Mouse (Mus musculus): ENCODE data around the gene Ptx3. TPM values are rescaled to one million over a fixed set of nuclear protein-coding genes. Genes with fewer than 3 reads are reported as not detected.
"Not testable (repeated sequence)": the region's sequence is repeated elsewhere in the genome, so short reads cannot be mapped to it uniquely, and the experiment has no call there.

The Ptx3 gene
- polyA plus RNA-seq, 1 experiment from 2014 or later, result 5.7 TPM

GRCm38 (mm10) chr3:66236234-66236871 is 16.6 kb downstream of the Ptx3 start:
- H3K9ac ChIP-seq; ATAC-seq (ENCODE audit: extremely low read depth, insufficient number of reproducible peaks, low FRiP score, low TSS enrichment); H3K27ac ChIP-seq (replicated peaks); H3K9me3 ChIP-seq; H3K4me3 ChIP-seq; H3K4me2 ChIP-seq; H3K27me3 ChIP-seq (replicated peaks); H3K4me1 ChIP-seq; H3K36me3 ChIP-seq: not testable (repeated sequence)
- WGBS, result 33% methylated on average over 4 of the region's 4 CpGs

GRCm38 (mm10) chr3:66240476-66240875 is 20.8 kb downstream of the Ptx3 start:
- Histone ChIP-seq H3K9me3 (no peaks in the 10 kb centered on the region), H3K4me2 (no peak overlapping the region), H3K27me3 (replicated peaks) (no peaks in the 10 kb centered on the region), H3K4me1 (no peaks in the 10 kb centered on the region), H3K9ac (no peak overlapping the region), H3K36me3 (no peaks in the 10 kb centered on the region), H3K4me3 (no peak overlapping the region), H3K27ac (replicated peaks) (0 out of 2 replicates have a peak overlapping the region, but pooled peaks have one; percentile 20)
- no peak for ATAC-seq (ENCODE audit: extremely low read depth, insufficient number of reproducible peaks, low FRiP score, low TSS enrichment)

- peaks cover 19% of the 10 kb centered on the region for H3K4me1 ChIP-seq
- H3K4me2 ChIP-seq, result no peak overlapping the region
- no peaks in the 10 kb centered on the region for H3K36me3 ChIP-seq
- H3K4me3 ChIP-seq, result no peak overlapping the region
- peak overlapping the region; percentile 46; the same call in 1 of the 2 replicates for H3K27ac ChIP-seq (replicated peaks)
- 46% methylated on average over 7 of the region's 7 CpGs for WGBS
- no peak for ATAC-seq (ENCODE audit: extremely low read depth, insufficient number of reproducible peaks, low FRiP score, low TSS enrichment)
- H3K27me3 ChIP-seq (replicated peaks), result no peaks in the 10 kb centered on the region
- no peaks in the 10 kb centered on the region for H3K9me3 ChIP-seq
- no peak overlapping the region for H3K9ac ChIP-seq
These were observed 32.1 kb downstream of the Ptx3 start for GRCm38 (mm10) chr3:66251842-66252241.

GRCm38 (mm10) chr3:66254504-66255105 is 34.9 kb downstream of the Ptx3 start:
- no peak overlapping the region for H3K4me3 ChIP-seq
- ATAC-seq (ENCODE audit: extremely low read depth, insufficient number of reproducible peaks, low FRiP score, low TSS enrichment), result no peak
- no peak overlapping the region for H3K4me2 ChIP-seq
- H3K27me3 ChIP-seq (replicated peaks), result no peaks in the 10 kb centered on the region
- H3K36me3 ChIP-seq, result no peaks in the 10 kb centered on the region
- H3K9ac ChIP-seq, result no peak overlapping the region
- no peak overlapping the region for H3K27ac ChIP-seq (replicated peaks)
- 71% methylated on average over 9 of the region's 9 CpGs for WGBS
- H3K4me1 ChIP-seq, result peaks cover 11% of the 10 kb centered on the region
- no peaks in the 10 kb centered on the region for H3K9me3 ChIP-seq

- no peak for ATAC-seq (ENCODE audit: extremely low read depth, insufficient number of reproducible peaks, low FRiP score, low TSS enrichment)
- H3K9ac ChIP-seq, result no peak overlapping the region
- H3K27ac ChIP-seq (replicated peaks), result no peak overlapping the region
- H3K4me1 ChIP-seq, result peaks cover 5% of the 10 kb centered on the region; the same call in 1 of the 2 replicates
- no peaks in the 10 kb centered on the region for H3K27me3 ChIP-seq (replicated peaks)
- no peaks in the 10 kb centered on the region for H3K36me3 ChIP-seq
- no peak overlapping the region for H3K4me2 ChIP-seq
- no peak overlapping the region for H3K4me3 ChIP-seq
- no peaks in the 10 kb centered on the region for H3K9me3 ChIP-seq
- 20% methylated on average over 5 of the region's 5 CpGs for WGBS
These were observed 42.6 kb downstream of the Ptx3 start for GRCm38 (mm10) chr3:66262319-66262718.

GRCm38 (mm10) chr3:66263270-66263669 is 43.6 kb downstream of the Ptx3 start:
- no peak overlapping the region for H3K4me3 ChIP-seq
- H3K4me1 ChIP-seq, result peaks cover 5% of the 10 kb centered on the region; the same call in 1 of the 2 replicates
- no peak for ATAC-seq (ENCODE audit: extremely low read depth, insufficient number of reproducible peaks, low FRiP score, low TSS enrichment)
- 81% methylated on average over 4 of the region's 4 CpGs for WGBS
- no peaks in the 10 kb centered on the region for H3K9me3 ChIP-seq
- H3K27ac ChIP-seq (replicated peaks), result no peak overlapping the region
- H3K36me3 ChIP-seq, result no peaks in the 10 kb centered on the region
- no peak overlapping the region for H3K9ac ChIP-seq
- no peaks in the 10 kb centered on the region for H3K27me3 ChIP-seq (replicated peaks)
- no peak overlapping the region for H3K4me2 ChIP-seq

Other genes with a start within 250 kb of the Ptx3 start
- 0.47 and 1.0 TPM in 2 replicates for gene Veph1, start 76.9 kb downstream of the Ptx3 start, polyA plus RNA-seq (2015; fragmentation: Nextera tagmentation; extraction: Ambion mirVana)